Mouse (Mus musculus) midbrain, embryonic 14.5 days (tissue): ENCODE measurements around the gene Aldh9a1. TPM values are rescaled to one million over a fixed set of nuclear protein-coding genes. Genes with fewer than 3 reads are reported as not detected.

Source experiments
- ATAC-seq: fragments of 200-750 bp; cut with Nextera tagmentation; 2 replicates; pipeline ENCODE4 v1.8.0; 2017; ENCODE audit warnings: moderate number of reproducible peaks, moderate library complexity; ENCODE audit not compliant: low FRiP score, low TSS enrichment
- DNase-seq: peaks from one replicate; pipeline ENCODE4 v3.0.0-alpha.2; 2015
- H3K27ac ChIP-seq: fragments of 300-500 bp; sonication (generic); replicated peaks from 2 replicates; pipeline ENCODE4 v1.5.1; 2014; ENCODE audit warnings: mild to moderate bottlenecking, low read depth, low read length, moderate library complexity
- H3K27me3 ChIP-seq: fragments of 300-500 bp; sonication (generic); 2 replicates; pipeline ENCODE4 v1.6.1; 2014; ENCODE audit warnings: low read length, control low read depth, mixed read lengths; ENCODE audit not compliant: control insufficient read depth, insufficient read depth
- H3K36me3 ChIP-seq: fragments of 300-500 bp; sonication (generic); 2 replicates; pipeline ENCODE4 v1.6.1; 2014; ENCODE audit warnings: low read length, control low read depth; ENCODE audit not compliant: control insufficient read depth, insufficient read depth
- H3K4me1 ChIP-seq: fragments of 300-500 bp; sonication (generic); 2 replicates; pipeline ENCODE4 v1.6.1; 2014; ENCODE audit warnings: mild to moderate bottlenecking, antibody characterized with exemption, low read length, control low read depth; ENCODE audit not compliant: control insufficient read depth, insufficient read depth
- H3K4me2 ChIP-seq: fragments of 300-500 bp; sonication (generic); 2 replicates; pipeline ENCODE4 v1.6.1; 2014; ENCODE audit warnings: mild to moderate bottlenecking, low read length, moderate library complexity
- H3K4me3 ChIP-seq: fragments of 300-500 bp; sonication (generic); replicated peaks from 2 replicates; pipeline ENCODE4 v1.5.1; 2014; ENCODE audit warnings: low read depth, low read length
- H3K9ac ChIP-seq: fragments of 300-500 bp; sonication (generic); replicated peaks from 2 replicates; pipeline ENCODE4 v1.6.1; 2014; ENCODE audit warnings: mild to moderate bottlenecking, low read length, moderate library complexity
- H3K9me3 ChIP-seq: fragments of 300-500 bp; sonication (generic); 2 replicates; pipeline ENCODE4 v1.6.1; 2016; ENCODE audit warnings: low read length, control low read depth, mixed read lengths; ENCODE audit not compliant: control insufficient read depth
- WGBS: fragments of 180-500 bp; shearing (Covaris S2); extraction: QIAGEN DNeasy Blood & Tissue Kit; methylation state at CpG from one replicate; pipeline ENCODE4 v1.1.7; 2014; 5-methylcytosine and 5-hydroxymethylcytosine counted together
- polyA plus RNA-seq: library from polyadenylated mRNA; unstranded; fragments of >200 nt; fragmentation: Nextera tagmentation; extraction: Ambion mirVana; gene quantifications from 2 replicates; pipeline ENCODE4 v1.2.1, GENCODE M21; 2014

The Aldh9a1 gene
- polyA plus RNA-seq, 1 experiment from 2014 or later, result 28.6 TPM

DNA sequence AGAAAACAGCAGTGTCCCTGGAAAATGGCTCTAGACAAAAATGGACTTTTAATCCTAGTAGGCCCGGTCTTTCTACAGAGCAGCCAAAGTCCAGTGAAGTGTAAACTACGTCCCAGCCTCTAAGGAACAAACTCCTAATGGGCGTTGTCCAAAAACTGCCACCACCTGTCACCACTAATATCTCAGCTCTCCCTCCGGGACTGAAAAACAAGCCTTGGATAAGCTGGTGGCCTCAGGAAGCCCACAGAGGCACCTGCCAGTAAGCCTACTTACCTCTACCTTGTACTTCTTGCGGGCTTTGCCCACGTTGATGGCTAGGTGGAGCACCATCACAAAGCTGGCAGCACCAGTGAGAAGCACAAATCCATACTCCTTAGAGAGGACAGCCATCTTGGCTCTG lies 28.2 kb downstream of the Aldh9a1 start:
- ATAC-seq, result no peak
- H3K27ac ChIP-seq, result no peak overlapping the region
- no peaks in the 10 kb centered on the region for H3K9me3 ChIP-seq
- no peak overlapping the region for H3K4me3 ChIP-seq
- peaks cover 12% of the 10 kb centered on the region for H3K36me3 ChIP-seq
- no peaks in the 10 kb centered on the region for H3K27me3 ChIP-seq
- 81% methylated on average over 6 of the region's 6 CpGs for WGBS
- no peak for DNase-seq
- no peak overlapping the region for H3K9ac ChIP-seq
- H3K4me1 ChIP-seq, result 0 out of 2 replicates have a peak, but pooled peaks cover 2% of the 10 kb centered on the region
- H3K4me2 ChIP-seq, result no peak overlapping the region

DNA sequence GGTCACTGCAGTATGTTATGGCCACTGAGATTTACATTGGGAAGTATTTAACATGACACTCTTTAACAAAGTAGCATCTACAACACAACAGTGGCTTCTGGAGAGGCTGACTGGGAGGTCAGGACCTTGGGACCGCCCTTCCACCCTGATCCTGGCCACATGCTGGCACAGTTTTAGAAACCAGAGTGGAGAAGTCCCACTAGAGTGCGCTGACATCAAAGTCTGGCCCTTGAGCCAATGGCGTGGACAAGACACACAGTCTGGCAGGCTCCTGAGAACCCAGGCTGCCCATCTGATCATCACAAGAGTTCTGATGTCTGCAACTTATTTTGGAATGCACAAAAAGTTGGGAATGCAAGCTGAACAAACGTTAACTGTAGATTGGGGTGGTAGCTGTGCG lies 30.0 kb downstream of the Aldh9a1 start:
- Histone ChIP-seq H3K4me1 (no peaks in the 10 kb centered on the region), H3K27ac (no peak overlapping the region), H3K9me3 (no peaks in the 10 kb centered on the region), H3K4me3 (no peak overlapping the region), H3K27me3 (no peaks in the 10 kb centered on the region), H3K4me2 (no peak overlapping the region), H3K9ac (no peak overlapping the region), H3K36me3 (peaks cover 12% of the 10 kb centered on the region)
- WGBS, result 64% methylated on average over 5 of the region's 5 CpGs
- DNase-seq, result no peak
- ATAC-seq, result no peak

DNA sequence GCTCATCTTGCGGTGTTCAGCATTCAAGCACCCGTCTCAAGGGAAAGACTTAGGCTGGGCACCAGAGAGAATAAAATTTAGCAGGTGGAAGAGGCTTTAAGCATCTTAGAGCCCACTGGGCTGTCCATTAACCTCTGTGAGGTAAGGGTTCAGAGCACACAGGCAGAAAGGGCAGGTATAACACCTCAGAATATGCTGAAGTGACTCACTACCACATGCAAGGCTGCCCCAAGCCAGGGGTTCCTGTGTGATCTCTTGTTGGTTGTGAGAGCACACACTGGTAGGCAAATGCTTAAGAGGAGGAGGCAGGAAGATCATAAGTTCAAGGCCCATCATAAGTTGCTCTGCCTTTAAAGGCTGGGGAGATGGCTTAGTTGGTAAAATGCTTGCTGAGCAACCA lies 30.4 kb downstream of the Aldh9a1 start:
- H3K27ac ChIP-seq, result no peak overlapping the region
- 74% methylated on average over 2 of the region's 2 CpGs for WGBS
- no peak for ATAC-seq

GRCm38 (mm10) chr1:167381050-167382015 lies 31.5 kb downstream of the Aldh9a1 start:
- WGBS, result 88% methylated on average over 8 of the region's 8 CpGs
- Histone ChIP-seq H3K4me3 (no peak overlapping the region), H3K9ac (no peak overlapping the region), H3K9me3 (no peaks in the 10 kb centered on the region), H3K36me3 (0 out of 2 replicates have a peak, but pooled peaks cover 5% of the 10 kb centered on the region), H3K4me1 (no peaks in the 10 kb centered on the region), H3K27me3 (no peaks in the 10 kb centered on the region), H3K27ac (no peak overlapping the region), H3K4me2 (no peak overlapping the region)
- DNase-seq (no peak), ATAC-seq (no peak)

More for the DNA sequence above, 30.4 kb downstream of the Aldh9a1 start:
- Histone ChIP-seq H3K27me3 (no peaks in the 10 kb centered on the region), H3K4me2 (no peak overlapping the region), H3K4me3 (no peak overlapping the region), H3K36me3 (peaks cover 12% of the 10 kb centered on the region), H3K9me3 (no peaks in the 10 kb centered on the region), H3K9ac (no peak overlapping the region), H3K4me1 (no peaks in the 10 kb centered on the region)
- no peak for DNase-seq

- 91% methylated on average over 7 of the region's 7 CpGs for WGBS
- no peak for ATAC-seq
- H3K36me3 ChIP-seq, result 0 out of 2 replicates have a peak, but pooled peaks cover under 1% of the 10 kb centered on the region
- H3K9ac ChIP-seq, result no peak overlapping the region
- H3K27me3 ChIP-seq, result no peaks in the 10 kb centered on the region
- DNase-seq, result no peak
- H3K4me1 ChIP-seq, result no peaks in the 10 kb centered on the region
- H3K4me3 ChIP-seq, result no peak overlapping the region
- H3K9me3 ChIP-seq, result no peaks in the 10 kb centered on the region
- no peak overlapping the region for H3K27ac ChIP-seq
- no peak overlapping the region for H3K4me2 ChIP-seq
Observed at GRCm38 (mm10) chr1:167382316-167382715, 32.5 kb downstream of the Aldh9a1 start.

GRCm38 (mm10) chr1:167382763-167383162 lies 33.0 kb downstream of the Aldh9a1 start:
- ATAC-seq (no peak), DNase-seq (no peak)

DNA sequence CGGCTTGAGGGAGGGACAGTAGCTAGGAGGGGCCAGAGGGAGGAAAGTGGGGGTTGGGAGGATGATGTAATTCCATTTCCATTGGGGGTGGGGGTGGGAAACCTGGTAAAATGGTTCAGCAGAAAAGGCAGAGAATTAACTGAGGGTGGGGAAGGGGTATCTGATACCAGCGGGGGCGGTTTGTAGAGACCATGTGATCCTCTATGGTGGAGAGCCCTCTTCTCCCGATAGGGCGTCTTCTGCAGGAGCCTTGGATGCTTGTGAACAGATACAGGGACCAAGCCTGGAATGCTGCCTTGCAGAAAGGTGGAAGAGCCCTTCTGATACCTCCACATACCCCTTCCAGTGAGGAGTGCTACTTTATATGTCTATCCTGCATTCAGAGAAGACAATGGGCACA lies 33.4 kb downstream of the Aldh9a1 start:
- 89% methylated on average over 5 of the region's 5 CpGs for WGBS
- Histone ChIP-seq H3K36me3 (no peaks in the 10 kb centered on the region), H3K9me3 (no peaks in the 10 kb centered on the region), H3K9ac (no peak overlapping the region), H3K4me1 (no peaks in the 10 kb centered on the region), H3K4me2 (no peak overlapping the region), H3K27ac (no peak overlapping the region), H3K4me3 (no peak overlapping the region), H3K27me3 (no peaks in the 10 kb centered on the region)
- ATAC-seq (no peak), DNase-seq (no peak)

More at GRCm38 (mm10) chr1:167382763-167383162, 33.0 kb downstream of the Aldh9a1 start:
- Histone ChIP-seq H3K4me3 (no peak overlapping the region), H3K27ac (no peak overlapping the region), H3K9me3 (no peaks in the 10 kb centered on the region), H3K4me2 (no peak overlapping the region), H3K36me3 (no peaks in the 10 kb centered on the region), H3K27me3 (no peaks in the 10 kb centered on the region), H3K4me1 (no peaks in the 10 kb centered on the region), H3K9ac (no peak overlapping the region)
- whole genome bisulfite sequencing, result 78% methylated on average over 5 of the region's 5 CpGs

DNA sequence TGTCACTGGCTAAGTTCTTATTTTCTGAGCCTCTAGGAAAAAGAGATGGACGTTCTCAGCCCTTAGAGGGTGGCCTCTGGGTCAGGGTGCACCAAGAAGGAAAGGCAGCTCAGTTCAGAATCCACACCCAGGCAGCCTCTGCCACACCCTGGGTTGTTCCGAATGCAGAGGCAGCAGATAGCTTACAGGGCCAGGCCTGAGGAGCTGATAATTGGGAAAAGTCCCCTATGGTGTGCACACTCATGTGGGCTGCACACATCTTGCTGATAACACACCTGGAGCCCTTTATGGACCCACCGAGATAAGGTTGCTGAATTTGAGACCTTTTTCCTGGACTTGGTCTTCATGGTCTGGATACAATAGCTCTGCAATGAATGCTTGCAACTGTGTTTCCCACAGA lies 34.4 kb downstream of the Aldh9a1 start:
- H3K4me3 ChIP-seq, result no peak overlapping the region
- no peaks in the 10 kb centered on the region for H3K4me1 ChIP-seq
- H3K9ac ChIP-seq, result no peak overlapping the region
- DNase-seq, result no peak
- H3K27me3 ChIP-seq, result no peaks in the 10 kb centered on the region
- no peak overlapping the region for H3K27ac ChIP-seq
- H3K36me3 ChIP-seq, result no peaks in the 10 kb centered on the region
- H3K9me3 ChIP-seq, result no peaks in the 10 kb centered on the region
- H3K4me2 ChIP-seq, result no peak overlapping the region
- no peak for ATAC-seq
- 78% methylated on average over 3 of the region's 3 CpGs for WGBS

GRCm38 (mm10) chr1:167385211-167385610 lies 35.4 kb downstream of the Aldh9a1 start:
- no peak for DNase-seq
- no peak overlapping the region for H3K9ac ChIP-seq
- H3K4me1 ChIP-seq, result no peaks in the 10 kb centered on the region
- no peak overlapping the region for H3K27ac ChIP-seq
- ATAC-seq, result no peak
- H3K4me3 ChIP-seq, result no peak overlapping the region
- no peaks in the 10 kb centered on the region for H3K9me3 ChIP-seq
- 88% methylated on average over 2 of the region's 2 CpGs for WGBS
- no peak overlapping the region for H3K4me2 ChIP-seq
- H3K36me3 ChIP-seq, result no peaks in the 10 kb centered on the region
- no peaks in the 10 kb centered on the region for H3K27me3 ChIP-seq
